Mouse (Mus musculus): ENCODE measurements around the gene Tcf15.

DNA sequence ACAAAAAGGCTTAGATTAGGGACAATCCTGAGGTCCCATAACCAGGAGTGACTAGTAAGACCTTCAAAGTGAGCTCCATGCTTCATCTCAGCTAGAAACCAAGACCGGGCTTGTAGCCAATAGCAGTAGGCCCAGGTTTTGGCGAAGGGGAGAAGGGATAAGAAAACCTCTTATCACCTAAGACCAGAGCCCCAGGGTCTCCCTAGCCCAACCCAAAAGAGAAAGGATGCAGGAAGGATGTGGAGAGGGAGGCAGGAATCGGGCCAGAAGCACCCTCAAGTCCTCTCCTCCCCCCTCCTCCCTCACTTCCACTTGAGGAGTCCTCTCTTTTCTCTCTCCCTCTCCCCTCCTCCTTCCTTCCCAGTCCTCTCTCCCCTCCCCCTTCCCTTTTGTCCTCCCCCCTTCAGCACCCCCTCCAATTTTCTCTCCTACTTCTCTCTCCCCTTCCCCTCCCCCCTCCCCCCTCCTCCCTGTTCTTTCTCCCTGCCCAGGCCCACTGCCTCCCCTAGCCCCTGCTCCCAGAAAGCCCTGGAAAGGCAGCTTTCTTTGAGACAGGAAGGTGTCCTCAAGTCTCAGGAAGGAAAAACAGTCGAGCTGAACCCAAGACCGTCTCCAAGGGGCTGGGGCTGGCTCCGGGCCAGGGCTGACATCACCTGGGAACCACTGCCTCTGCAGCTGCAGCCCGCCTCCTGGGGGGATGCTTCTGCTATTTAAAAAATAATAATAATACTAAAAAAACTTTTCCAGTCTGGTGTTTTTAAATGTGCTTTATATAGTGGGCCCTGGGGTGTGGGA lies 12.2 kb downstream of the Tcf15 start:
- TF ChIP-seq POLR2A (IDR thresholded peaks at IDR 0.05; ENCODE audit: low read depth, low read length), result no peak
- TF ChIP-seq CTCF (IDR thresholded peaks at IDR 0.05; ENCODE audit: extremely low read depth, insufficient read depth, insufficient read length, insufficient replicate concordance), result no peak

Measured in spleen, adult 2 months (tissue).